Mouse (Mus musculus): ENCODE data around the gene Samd14. TPM values are rescaled to one million over a fixed set of nuclear protein-coding genes. Genes with fewer than 3 reads are reported as not detected.

Samd14 gene
- polyA plus RNA-seq, 2 experiments = 25.5 to 46.0 TPM

GRCm38 (mm10) chr11:95037306-95037705 lies 27.6 kb downstream of the Samd14 start:
- no peak for TF ChIP-seq POLR2A (IDR thresholded peaks at IDR 0.05; ENCODE audit: borderline replicate concordance, extremely low read depth, insufficient read depth, insufficient read length)
- Histone ChIP-seq H3K4me3 (replicated peaks; ENCODE audit: low read length) (no peak overlapping the region), H3K36me3 (ENCODE audit: control insufficient read depth, insufficient read depth, low read length) (peaks cover 16% of the 10 kb centered on the region), H3K4me2 (replicated peaks; ENCODE audit: low read depth, low read length, severe bottlenecking) (no peak overlapping the region), H3K9me3 (ENCODE audit: control insufficient read depth, low read length) (no peaks in the 10 kb centered on the region), H3K27ac (replicated peaks; ENCODE audit: low read depth, low read length) (no peak overlapping the region), H3K9ac (ENCODE audit: low read depth, low read length, severe bottlenecking) (no peak overlapping the region), H3K4me1 (ENCODE audit: control insufficient read depth, insufficient read depth, low read length) (peaks cover 12% of the 10 kb centered on the region), H3K27me3 (ENCODE audit: control insufficient read depth, insufficient read depth, low read length) (no peaks in the 10 kb centered on the region)
- ATAC-seq (ENCODE audit: low FRiP score, low read depth) (no peak), DNase-seq (ENCODE audit: low spot score) (no peak)
- 54% methylated on average over 6 of the region's 6 CpGs for WGBS

GRCm38 (mm10) chr11:95038156-95038817 lies 28.6 kb downstream of the Samd14 start:
- Histone ChIP-seq H3K36me3 (ENCODE audit: control insufficient read depth, insufficient read depth, low read length) (peaks cover 16% of the 10 kb centered on the region), H3K9me3 (ENCODE audit: control insufficient read depth, low read length) (no peaks in the 10 kb centered on the region), H3K27ac (replicated peaks; ENCODE audit: low read depth, low read length) (no peak overlapping the region), H3K4me3 (replicated peaks; ENCODE audit: low read length) (no peak overlapping the region), H3K27me3 (ENCODE audit: control insufficient read depth, insufficient read depth, low read length) (no peaks in the 10 kb centered on the region), H3K4me1 (ENCODE audit: control insufficient read depth, insufficient read depth, low read length) (peaks cover 12% of the 10 kb centered on the region), H3K9ac (ENCODE audit: low read depth, low read length, severe bottlenecking) (no peak overlapping the region), H3K4me2 (replicated peaks; ENCODE audit: low read depth, low read length, severe bottlenecking) (no peak overlapping the region)
- ATAC-seq (ENCODE audit: low FRiP score, low read depth) = no peak
- WGBS = 81% methylated on average over 14 of the region's 14 CpGs
- no peak for TF ChIP-seq POLR2A (IDR thresholded peaks at IDR 0.05; ENCODE audit: borderline replicate concordance, extremely low read depth, insufficient read depth, insufficient read length)
- DNase-seq (ENCODE audit: low spot score) = no peak

- Histone ChIP-seq H3K4me2 (replicated peaks; ENCODE audit: low read depth, low read length, severe bottlenecking) (no peak overlapping the region), H3K9me3 (ENCODE audit: control insufficient read depth, low read length) (no peaks in the 10 kb centered on the region), H3K27ac (replicated peaks; ENCODE audit: low read depth, low read length) (no peak overlapping the region), H3K4me3 (replicated peaks; ENCODE audit: low read length) (no peak overlapping the region), H3K4me1 (ENCODE audit: control insufficient read depth, insufficient read depth, low read length) (peaks cover 12% of the 10 kb centered on the region), H3K9ac (ENCODE audit: low read depth, low read length, severe bottlenecking) (no peak overlapping the region), H3K36me3 (ENCODE audit: control insufficient read depth, insufficient read depth, low read length) (peaks cover 16% of the 10 kb centered on the region), H3K27me3 (ENCODE audit: control insufficient read depth, insufficient read depth, low read length) (no peaks in the 10 kb centered on the region)
- TF ChIP-seq POLR2A (IDR thresholded peaks at IDR 0.05; ENCODE audit: borderline replicate concordance, extremely low read depth, insufficient read depth, insufficient read length) = no peak
- WGBS = 85% methylated on average over 13 of the region's 13 CpGs
- ATAC-seq (ENCODE audit: low FRiP score, low read depth) (no peak), DNase-seq (ENCODE audit: low spot score) (no peak)
Measured at GRCm38 (mm10) chr11:95038818-95039655, 29.4 kb downstream of the Samd14 start.

GRCm38 (mm10) chr11:95039766-95040165 lies 30.1 kb downstream of the Samd14 start:
- Histone ChIP-seq H3K4me1 (ENCODE audit: control insufficient read depth, insufficient read depth, low read length) (peaks cover 12% of the 10 kb centered on the region), H3K9me3 (ENCODE audit: control insufficient read depth, low read length) (no peaks in the 10 kb centered on the region), H3K27ac (replicated peaks; ENCODE audit: low read depth, low read length) (no peak overlapping the region), H3K4me2 (replicated peaks; ENCODE audit: low read depth, low read length, severe bottlenecking) (peak overlapping the region; percentile 91; the same call in 1 of the 2 replicates), H3K36me3 (ENCODE audit: control insufficient read depth, insufficient read depth, low read length) (peaks cover 16% of the 10 kb centered on the region), H3K4me3 (replicated peaks; ENCODE audit: low read length) (peak overlapping the region; percentile 79), H3K27me3 (ENCODE audit: control insufficient read depth, insufficient read depth, low read length) (no peaks in the 10 kb centered on the region), H3K9ac (ENCODE audit: low read depth, low read length, severe bottlenecking) (0 out of 2 replicates have a peak overlapping the region, but pooled peaks have one; percentile 74)
- ATAC-seq (ENCODE audit: low FRiP score, low read depth) (no peak), DNase-seq (ENCODE audit: low spot score) (no peak)
- WGBS = 89% methylated on average over 4 of the region's 4 CpGs
- TF ChIP-seq POLR2A (IDR thresholded peaks at IDR 0.05; ENCODE audit: borderline replicate concordance, extremely low read depth, insufficient read depth, insufficient read length) = no peak

- H3K9ac ChIP-seq (ENCODE audit: low read depth, low read length, severe bottlenecking) = peak overlapping the region; percentile 74
- no peaks in the 10 kb centered on the region for H3K27me3 ChIP-seq (ENCODE audit: control insufficient read depth, insufficient read depth, low read length)
- peak; percentile 10; the same call in 1 of the 2 replicates for ATAC-seq (ENCODE audit: low FRiP score, low read depth)
- WGBS = 1% methylated on average over 20 of the region's 20 CpGs
- H3K4me1 ChIP-seq (ENCODE audit: control insufficient read depth, insufficient read depth, low read length) = peaks cover 12% of the 10 kb centered on the region
- H3K4me2 ChIP-seq (replicated peaks; ENCODE audit: low read depth, low read length, severe bottlenecking) = peak overlapping the region; percentile 91
- H3K27ac ChIP-seq (replicated peaks; ENCODE audit: low read depth, low read length) = peak overlapping the region; percentile 70
- no peak for DNase-seq (ENCODE audit: low spot score)
- no peak for TF ChIP-seq POLR2A (IDR thresholded peaks at IDR 0.05; ENCODE audit: borderline replicate concordance, extremely low read depth, insufficient read depth, insufficient read length)
- peak overlapping the region; percentile 79 for H3K4me3 ChIP-seq (replicated peaks; ENCODE audit: low read length)
- H3K36me3 ChIP-seq (ENCODE audit: control insufficient read depth, insufficient read depth, low read length) = peaks cover 16% of the 10 kb centered on the region
- no peaks in the 10 kb centered on the region for H3K9me3 ChIP-seq (ENCODE audit: control insufficient read depth, low read length)
Measured at GRCm38 (mm10) chr11:95040491-95041138, 30.9 kb downstream of the Samd14 start.

Measured in limb, embryonic 14.5 days (tissue).